Mouse (Mus musculus) inflammation-experienced regulatory T-cells, adult 6 months (primary cell): ENCODE measurements around the gene Tnfaip8l3. TPM values are rescaled to one million over a fixed set of nuclear protein-coding genes. Genes with fewer than 3 reads are reported as not detected.
"Not testable (repeated sequence)": the region's sequence is repeated elsewhere in the genome, so short reads cannot be mapped to it uniquely, and the experiment has no call there.

Source experiments
- ATAC-seq: one replicate; pipeline ENCODE4 v1.8.0; 2017
- polyA plus RNA-seq, 3 experiments: library from polyadenylated mRNA; unstranded; fragments of 100-300 nt; shearing (Covaris generic); gene quantifications; one replicate each; pipeline ENCODE4 v1.2.1; 2017

Tnfaip8l3 gene
- polyA plus RNA-seq: not detected

GRCm38 (mm10) chr9:54068032-54068649 lies at the start of gene Tnfaip8l3:
Gene Tnfaip8l3, minus strand, starts transcription at chr9:54068388.
- ATAC-seq: no peak

GRCm38 (mm10) chr9:54112726-54113125 lies 44.5 kb upstream of the Tnfaip8l3 start:
- ATAC-seq: no peak

- ATAC-seq: no peak
Measured at GRCm38 (mm10) chr9:54098636-54099035, 30.4 kb upstream of the Tnfaip8l3 start.

GRCm38 (mm10) chr9:54097091-54097490 lies 28.9 kb upstream of the Tnfaip8l3 start:
- ATAC-seq: no peak

- no peak for ATAC-seq
Measured at GRCm38 (mm10) chr9:54084245-54084644, 16.1 kb upstream of the Tnfaip8l3 start.

- no peak for ATAC-seq
Measured at GRCm38 (mm10) chr9:54077740-54078139, 9.6 kb upstream of the Tnfaip8l3 start.

- ATAC-seq: no peak
Measured at GRCm38 (mm10) chr9:54074901-54075300, 6.7 kb upstream of the Tnfaip8l3 start.

- ATAC-seq: no peak
Measured at GRCm38 (mm10) chr9:54073688-54074087, 5.5 kb upstream of the Tnfaip8l3 start.

GRCm38 (mm10) chr9:54071474-54072095 lies 3.4 kb upstream of the Tnfaip8l3 start:
- no peak for ATAC-seq

- no peak for ATAC-seq
Measured at GRCm38 (mm10) chr9:54069204-54069603, 1.0 kb upstream of the Tnfaip8l3 start.

- ATAC-seq: no peak
Measured at GRCm38 (mm10) chr9:54068777-54069176, 589 bp upstream of the Tnfaip8l3 start.

- no peak for ATAC-seq
Measured at GRCm38 (mm10) chr9:54067642-54068031, 551 bp downstream of the Tnfaip8l3 start.

- ATAC-seq: no peak
Measured at GRCm38 (mm10) chr9:54064836-54065235, 3.4 kb downstream of the Tnfaip8l3 start.

GRCm38 (mm10) chr9:54063655-54064054 lies 4.5 kb downstream of the Tnfaip8l3 start:
- no peak for ATAC-seq

- ATAC-seq: no peak
Measured at GRCm38 (mm10) chr9:54061666-54062065, 6.5 kb downstream of the Tnfaip8l3 start.

- no peak for ATAC-seq
Measured at GRCm38 (mm10) chr9:54051298-54052068, 16.7 kb downstream of the Tnfaip8l3 start.

GRCm38 (mm10) chr9:54048978-54049377 lies 19.2 kb downstream of the Tnfaip8l3 start:
- no peak for ATAC-seq

- no peak for ATAC-seq
Measured at GRCm38 (mm10) chr9:54043067-54043466, 25.1 kb downstream of the Tnfaip8l3 start.

GRCm38 (mm10) chr9:54037717-54038116 lies 30.5 kb downstream of the Tnfaip8l3 start:
- ATAC-seq: no peak

- ATAC-seq: no peak
Measured at GRCm38 (mm10) chr9:54034691-54035090, 33.5 kb downstream of the Tnfaip8l3 start.

- ATAC-seq: no peak
Measured at GRCm38 (mm10) chr9:54022795-54023194, 45.4 kb downstream of the Tnfaip8l3 start.

- no peak for ATAC-seq
Measured at GRCm38 (mm10) chr9:53994528-53994927, 73.7 kb downstream of the Tnfaip8l3 start.

- not testable (repeated sequence) for ATAC-seq
Measured at GRCm38 (mm10) chr9:53992567-53992966, 75.6 kb downstream of the Tnfaip8l3 start.

- ATAC-seq: no peak
Measured at GRCm38 (mm10) chr9:53990921-53991320, 77.3 kb downstream of the Tnfaip8l3 start.
